Mouse (Mus musculus): ENCODE measurements around the gene Gdf5. TPM values are rescaled to one million over a fixed set of nuclear protein-coding genes. Genes with fewer than 3 reads are reported as not detected.

Gdf5 gene
- 0.26 and 1.0 TPM in 2 replicates for polyA plus RNA-seq (2015; fragmentation: Nextera tagmentation; extraction: Ambion mirVana)

- peak within 1 kb of the TSS; percentile 24; the same call in 1 of the 2 replicates for H3K4me2 ChIP-seq (replicated peaks; ENCODE audit: low read depth)
- no peak for TF ChIP-seq CTCF (IDR thresholded peaks at IDR 0.05; ENCODE audit: low read depth)
These were observed at the start of gene Gdf5 for GRCm38 (mm10) chr2:155945124-155945523. Gdf5 (minus strand) TSS chr2:155945367.

GRCm38 (mm10) chr2:155991863-155992321 is 46.7 kb upstream of the Gdf5 start:
- H3K4me2 ChIP-seq (replicated peaks; ENCODE audit: low read depth), result peak overlapping the region; percentile 37
- H3K27me3 ChIP-seq (replicated peaks; ENCODE audit: control insufficient read depth, insufficient read depth, low read length), result no peaks in the 10 kb centered on the region
- H3K36me3 ChIP-seq (ENCODE audit: control insufficient read depth, insufficient read depth), result peaks cover 63% of the 10 kb centered on the region
- ATAC-seq, result peak; percentile 93
- WGBS, result 41% methylated on average over 14 of the region's 14 CpGs
- H3K4me3 ChIP-seq (ENCODE audit: low read depth, low read length), result no peak overlapping the region
- peak; percentile 71 for TF ChIP-seq CTCF (IDR thresholded peaks at IDR 0.05; ENCODE audit: low read depth)
- H3K4me1 ChIP-seq (replicated peaks; ENCODE audit: control insufficient read depth, insufficient read depth, low read length), result peaks cover 3% of the 10 kb centered on the region; the same call in 1 of the 2 replicates
- peak overlapping the region; percentile 66 for H3K27ac ChIP-seq (ENCODE audit: low read depth, low read length)
- H3K9me3 ChIP-seq (ENCODE audit: control insufficient read depth), result no peaks in the 10 kb centered on the region
- peak overlapping the region; percentile 31; the same call in 1 of the 2 replicates for H3K9ac ChIP-seq (ENCODE audit: low read depth, low read length)

More at GRCm38 (mm10) chr2:155945124-155945523, at the start of gene Gdf5:
- H3K4me3 ChIP-seq (ENCODE audit: low read depth, low read length), result no peak within 1 kb of the TSS
- H3K4me1 ChIP-seq (replicated peaks; ENCODE audit: control insufficient read depth, insufficient read depth, low read length), result no peaks in the 10 kb centered on the region
- no peak within 1 kb of the TSS for H3K9ac ChIP-seq (ENCODE audit: low read depth, low read length)
- H3K9me3 ChIP-seq (ENCODE audit: control insufficient read depth), result no peaks in the 10 kb centered on the region
- H3K36me3 ChIP-seq (ENCODE audit: control insufficient read depth, insufficient read depth), result no peaks in the 10 kb centered on the region
- H3K27ac ChIP-seq (ENCODE audit: low read depth, low read length), result no peak within 1 kb of the TSS
- ATAC-seq, result no peak
- H3K27me3 ChIP-seq (replicated peaks; ENCODE audit: control insufficient read depth, insufficient read depth, low read length), result no peaks in the 10 kb centered on the region
- WGBS, result 42% methylated on average over 13 of the region's 13 CpGs

- Histone ChIP-seq H3K27ac (ENCODE audit: low read depth, low read length) (0 out of 2 replicates have a peak overlapping the region, but pooled peaks have one; percentile 66), H3K36me3 (ENCODE audit: control insufficient read depth, insufficient read depth) (peaks cover 59% of the 10 kb centered on the region), H3K27me3 (replicated peaks; ENCODE audit: control insufficient read depth, insufficient read depth, low read length) (no peaks in the 10 kb centered on the region), H3K9me3 (ENCODE audit: control insufficient read depth) (no peaks in the 10 kb centered on the region), H3K9ac (ENCODE audit: low read depth, low read length) (no peak overlapping the region), H3K4me2 (replicated peaks; ENCODE audit: low read depth) (no peak overlapping the region), H3K4me1 (replicated peaks; ENCODE audit: control insufficient read depth, insufficient read depth, low read length) (peaks cover 3% of the 10 kb centered on the region; the same call in 1 of the 2 replicates), H3K4me3 (ENCODE audit: low read depth, low read length) (no peak overlapping the region)
- no peak for ATAC-seq
- no peak for TF ChIP-seq CTCF (IDR thresholded peaks at IDR 0.05; ENCODE audit: low read depth)
- WGBS, result 70% methylated on average over 10 of the region's 10 CpGs
These were observed 46.0 kb upstream of the Gdf5 start for GRCm38 (mm10) chr2:155991151-155991550.

- no peak for ATAC-seq
- Histone ChIP-seq H3K9me3 (ENCODE audit: control insufficient read depth) (no peaks in the 10 kb centered on the region), H3K9ac (ENCODE audit: low read depth, low read length) (no peak overlapping the region), H3K4me2 (replicated peaks; ENCODE audit: low read depth) (no peak overlapping the region), H3K4me1 (replicated peaks; ENCODE audit: control insufficient read depth, insufficient read depth, low read length) (peaks cover 3% of the 10 kb centered on the region; the same call in 1 of the 2 replicates), H3K36me3 (ENCODE audit: control insufficient read depth, insufficient read depth) (peaks cover 60% of the 10 kb centered on the region), H3K27ac (ENCODE audit: low read depth, low read length) (no peak overlapping the region), H3K27me3 (replicated peaks; ENCODE audit: control insufficient read depth, insufficient read depth, low read length) (no peaks in the 10 kb centered on the region), H3K4me3 (ENCODE audit: low read depth, low read length) (no peak overlapping the region)
- TF ChIP-seq CTCF (IDR thresholded peaks at IDR 0.05; ENCODE audit: low read depth), result peak; percentile 17
- 52% methylated on average over 4 of the region's 4 CpGs for WGBS
These were observed 43.9 kb upstream of the Gdf5 start for GRCm38 (mm10) chr2:155989085-155989484.

- no peaks in the 10 kb centered on the region for H3K9me3 ChIP-seq (ENCODE audit: control insufficient read depth)
- no peaks in the 10 kb centered on the region for H3K27me3 ChIP-seq (replicated peaks; ENCODE audit: control insufficient read depth, insufficient read depth, low read length)
- no peak overlapping the region for H3K4me2 ChIP-seq (replicated peaks; ENCODE audit: low read depth)
- H3K36me3 ChIP-seq (ENCODE audit: control insufficient read depth, insufficient read depth), result peaks cover 68% of the 10 kb centered on the region
- no peak overlapping the region for H3K27ac ChIP-seq (ENCODE audit: low read depth, low read length)
- no peak for ATAC-seq
- no peak for TF ChIP-seq CTCF (IDR thresholded peaks at IDR 0.05; ENCODE audit: low read depth)
- H3K4me3 ChIP-seq (ENCODE audit: low read depth, low read length), result no peak overlapping the region
- no peak overlapping the region for H3K9ac ChIP-seq (ENCODE audit: low read depth, low read length)
- WGBS, result 97% methylated on average over 6 of the region's 6 CpGs
- H3K4me1 ChIP-seq (replicated peaks; ENCODE audit: control insufficient read depth, insufficient read depth, low read length), result 0 out of 2 replicates have a peak, but pooled peaks cover 3% of the 10 kb centered on the region
These were observed 42.0 kb upstream of the Gdf5 start for GRCm38 (mm10) chr2:155987131-155987530.

GRCm38 (mm10) chr2:155985776-155986175 is 40.6 kb upstream of the Gdf5 start:
- H3K9ac ChIP-seq (ENCODE audit: low read depth, low read length), result no peak overlapping the region
- H3K27me3 ChIP-seq (replicated peaks; ENCODE audit: control insufficient read depth, insufficient read depth, low read length), result no peaks in the 10 kb centered on the region
- peaks cover 71% of the 10 kb centered on the region for H3K36me3 ChIP-seq (ENCODE audit: control insufficient read depth, insufficient read depth)
- no peak for ATAC-seq
- no peak for TF ChIP-seq CTCF (IDR thresholded peaks at IDR 0.05; ENCODE audit: low read depth)
- 0 out of 2 replicates have a peak, but pooled peaks cover 3% of the 10 kb centered on the region for H3K4me1 ChIP-seq (replicated peaks; ENCODE audit: control insufficient read depth, insufficient read depth, low read length)
- no peak overlapping the region for H3K27ac ChIP-seq (ENCODE audit: low read depth, low read length)
- H3K4me3 ChIP-seq (ENCODE audit: low read depth, low read length), result no peak overlapping the region
- no peaks in the 10 kb centered on the region for H3K9me3 ChIP-seq (ENCODE audit: control insufficient read depth)
- no peak overlapping the region for H3K4me2 ChIP-seq (replicated peaks; ENCODE audit: low read depth)
- WGBS, result 94% methylated on average over 7 of the region's 7 CpGs
